Mouse (Mus musculus) midbrain, embryonic 15.5 days (tissue): ENCODE measurements around the gene Gm28374. TPM values are rescaled to one million over a fixed set of nuclear protein-coding genes. Genes with fewer than 3 reads are reported as not detected.

Experiments used
- microRNA-seq: library from miRNA; unstranded; fragments of <30 nt; microRNA quantifications from one replicate; pipeline ENCODE4, GENCODE M21; 2016
- polyA plus RNA-seq: library from polyadenylated mRNA; unstranded; fragments of >200 nt; fragmentation: Nextera tagmentation; extraction: Ambion mirVana; gene quantifications from 2 replicates; pipeline ENCODE4 v1.2.1, GENCODE M21; 2015

Gm28374 gene
- polyA plus RNA-seq, 1 experiment from 2014 or later = 1.5 TPM

Small RNA genes within 50 kb of the gene (microRNA-seq; reads per million reads assigned to microRNA genes)
- 3.3 reads per million, percentile 16 among the genes with 10 or more reads in this experiment for gene Mir6988

Other genes with a start within 250 kb of the Gm28374 start
- gene Frmd8, start 207.0 kb downstream of the Gm28374 start, polyA plus RNA-seq = 16.1 and 19.2 TPM in 2 replicates
- 2.0 and 2.9 TPM in 2 replicates for gene Slc25a45, start 204.4 kb downstream of the Gm28374 start, polyA plus RNA-seq
- 13.8 and 16.4 TPM in 2 replicates for gene Tigd3, start 188.1 kb downstream of the Gm28374 start, polyA plus RNA-seq
- 122 and 130 TPM in 2 replicates for gene Dpf2, start 169.2 kb downstream of the Gm28374 start, polyA plus RNA-seq
- gene Cdc42ep2, start 157.4 kb downstream of the Gm28374 start, polyA plus RNA-seq = 16.3 and 16.7 TPM in 2 replicates
- 25.3 and 25.4 TPM in 2 replicates for gene Pola2, start 118.1 kb downstream of the Gm28374 start, polyA plus RNA-seq
- gene Slc22a20, start 96.1 kb downstream of the Gm28374 start, polyA plus RNA-seq = not detected in 2 replicates
- 2.9 and 3.3 TPM in 2 replicates for gene Capn1, start 66.4 kb downstream of the Gm28374 start, polyA plus RNA-seq
- gene Syvn1, start 35.7 kb downstream of the Gm28374 start, polyA plus RNA-seq = 36.8 and 39.3 TPM in 2 replicates
- 62.5 and 65.1 TPM in 2 replicates for gene Mrpl49, start 24.5 kb downstream of the Gm28374 start, polyA plus RNA-seq
- 459 and 483 TPM in 2 replicates for gene Fau, start 24.4 kb downstream of the Gm28374 start, polyA plus RNA-seq
- gene Znhit2, start 21.1 kb downstream of the Gm28374 start, polyA plus RNA-seq = 30.8 and 34.7 TPM in 2 replicates
- 51.3 and 53.8 TPM in 2 replicates for gene Tm7sf2, start 13.9 kb downstream of the Gm28374 start, polyA plus RNA-seq
- 100.0 and 102 TPM in 2 replicates for gene Vps51, start 5.0 kb downstream of the Gm28374 start, polyA plus RNA-seq
- gene Tmem262, start 2.2 kb downstream of the Gm28374 start, polyA plus RNA-seq = not detected in 2 replicates
- gene Zfpl1, start 2.7 kb upstream of the Gm28374 start, polyA plus RNA-seq = 86.8 and 87.6 TPM in 2 replicates
- 5.1 and 7.2 TPM in 2 replicates for gene Cdca5, start 2.7 kb upstream of the Gm28374 start, polyA plus RNA-seq
- not detected in 2 replicates for gene AC131692.1, start 12.2 kb upstream of the Gm28374 start, polyA plus RNA-seq
- gene Naaladl1, start 23.5 kb upstream of the Gm28374 start, polyA plus RNA-seq = 0.41 and 0.53 TPM in 2 replicates
- 48.3 and 51.2 TPM in 2 replicates for gene Sac3d1, start 36.4 kb upstream of the Gm28374 start, polyA plus RNA-seq
- 59.1 and 65.6 TPM in 2 replicates for gene Snx15, start 46.0 kb upstream of the Gm28374 start, polyA plus RNA-seq
- gene Batf2, start 58.7 kb upstream of the Gm28374 start, polyA plus RNA-seq = 0.20 TPM in 1 of 2 replicates, not detected in the other
- 146 and 150 TPM in 2 replicates for gene Arl2, start 59.3 kb upstream of the Gm28374 start, polyA plus RNA-seq
- not detected in 2 replicates for gene Majin, start 102.1 kb upstream of the Gm28374 start, polyA plus RNA-seq
- gene Gpha2, start 144.1 kb upstream of the Gm28374 start, polyA plus RNA-seq = not detected in 2 replicates
- gene Ppp2r5b, start 153.6 kb upstream of the Gm28374 start, polyA plus RNA-seq = 141 and 149 TPM in 2 replicates
- 16.1 and 16.4 TPM in 2 replicates for gene Atg2a, start 159.4 kb upstream of the Gm28374 start, polyA plus RNA-seq
- 107 and 111 TPM in 2 replicates for gene Ehd1, start 194.5 kb upstream of the Gm28374 start, polyA plus RNA-seq
- gene Cdc42bpg, start 224.2 kb upstream of the Gm28374 start, polyA plus RNA-seq = 0.40 and 0.47 TPM in 2 replicates